Mouse (Mus musculus): Measurements from ENCODE around the gene Unc93b1. TPM values are rescaled to one million over a fixed set of nuclear protein-coding genes. Genes with fewer than 3 reads are reported as not detected.
"Not testable (repeated sequence)": the region's sequence is repeated elsewhere in the genome, so short reads cannot be mapped to it uniquely, and the experiment has no call there.

Gene Unc93b1
- polyA plus RNA-seq, 1 experiment from 2014 or later = 4.6 TPM

- Histone ChIP-seq H3K9me3 (ENCODE audit: control insufficient read depth, low read length) (no peaks in the 10 kb centered on the region), H3K36me3 (ENCODE audit: control insufficient read depth, insufficient read depth, low read length) (no peaks in the 10 kb centered on the region), H3K27me3 (ENCODE audit: control insufficient read depth, insufficient read depth, low read length) (no peaks in the 10 kb centered on the region), H3K4me1 (ENCODE audit: control insufficient read depth, insufficient read depth, low read length) (no peaks in the 10 kb centered on the region), H3K27ac (ENCODE audit: low read depth, low read length) (no peak overlapping the region), H3K9ac (replicated peaks; ENCODE audit: low read depth, low read length) (no peak overlapping the region), H3K4me2 (ENCODE audit: low read depth, low read length) (no peak overlapping the region), H3K4me3 (ENCODE audit: low read depth, low read length) (no peak overlapping the region)
- ATAC-seq (ENCODE audit: low read depth) = no peak
- WGBS = 71% methylated on average over 13 of the region's 14 CpGs
Measured at GRCm38 (mm10) chr19:3948546-3948945, 13.6 kb downstream of the Unc93b1 start.

- Histone ChIP-seq H3K36me3 (ENCODE audit: control insufficient read depth, insufficient read depth, low read length) (no peaks in the 10 kb centered on the region), H3K4me2 (ENCODE audit: low read depth, low read length) (no peak overlapping the region), H3K27me3 (ENCODE audit: control insufficient read depth, insufficient read depth, low read length) (no peaks in the 10 kb centered on the region), H3K27ac (ENCODE audit: low read depth, low read length) (no peak overlapping the region), H3K9me3 (ENCODE audit: control insufficient read depth, low read length) (no peaks in the 10 kb centered on the region), H3K4me3 (ENCODE audit: low read depth, low read length) (no peak overlapping the region), H3K9ac (replicated peaks; ENCODE audit: low read depth, low read length) (no peak overlapping the region), H3K4me1 (ENCODE audit: control insufficient read depth, insufficient read depth, low read length) (no peaks in the 10 kb centered on the region)
- no peak for ATAC-seq (ENCODE audit: low read depth)
- 79% methylated on average over 3 of the region's 3 CpGs for WGBS
Measured at GRCm38 (mm10) chr19:3950331-3950730, 15.3 kb downstream of the Unc93b1 start.

GRCm38 (mm10) chr19:3951461-3951860 is 16.5 kb downstream of the Unc93b1 start:
- Histone ChIP-seq H3K4me2 (ENCODE audit: low read depth, low read length) (no peak overlapping the region), H3K27ac (ENCODE audit: low read depth, low read length) (no peak overlapping the region), H3K9me3 (ENCODE audit: control insufficient read depth, low read length) (no peaks in the 10 kb centered on the region), H3K27me3 (ENCODE audit: control insufficient read depth, insufficient read depth, low read length) (no peaks in the 10 kb centered on the region), H3K9ac (replicated peaks; ENCODE audit: low read depth, low read length) (no peak overlapping the region), H3K36me3 (ENCODE audit: control insufficient read depth, insufficient read depth, low read length) (no peaks in the 10 kb centered on the region), H3K4me1 (ENCODE audit: control insufficient read depth, insufficient read depth, low read length) (no peaks in the 10 kb centered on the region), H3K4me3 (ENCODE audit: low read depth, low read length) (no peak overlapping the region)
- ATAC-seq (ENCODE audit: low read depth) = no peak

DNA sequence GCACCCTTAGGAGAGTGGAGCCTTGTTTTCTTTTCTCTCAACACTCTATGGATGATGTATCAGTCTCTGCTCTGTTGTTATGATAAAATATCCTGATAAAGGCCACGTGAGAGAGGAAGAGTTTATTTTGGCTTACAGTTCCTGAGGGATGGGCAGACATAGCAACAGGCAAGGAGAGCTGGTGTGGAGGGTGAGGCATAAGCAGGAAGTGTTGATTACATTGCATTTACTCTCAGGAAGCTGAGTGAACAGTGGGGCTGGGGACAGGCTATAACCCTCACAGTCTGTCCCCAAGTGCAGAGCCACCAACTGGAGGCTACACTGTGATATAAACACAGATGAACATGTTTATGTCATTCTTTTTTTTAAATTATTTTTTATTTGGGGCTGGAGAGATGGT is 17.1 kb downstream of the Unc93b1 start:
- Histone ChIP-seq H3K4me3 (ENCODE audit: low read depth, low read length) (no peak overlapping the region), H3K9me3 (ENCODE audit: control insufficient read depth, low read length) (no peaks in the 10 kb centered on the region), H3K9ac (replicated peaks; ENCODE audit: low read depth, low read length) (no peak overlapping the region), H3K27me3 (ENCODE audit: control insufficient read depth, insufficient read depth, low read length) (no peaks in the 10 kb centered on the region), H3K4me2 (ENCODE audit: low read depth, low read length) (no peak overlapping the region), H3K27ac (ENCODE audit: low read depth, low read length) (no peak overlapping the region), H3K4me1 (ENCODE audit: control insufficient read depth, insufficient read depth, low read length) (no peaks in the 10 kb centered on the region), H3K36me3 (ENCODE audit: control insufficient read depth, insufficient read depth, low read length) (no peaks in the 10 kb centered on the region)
- no peak for ATAC-seq (ENCODE audit: low read depth)
- 53% methylated on average over 1 of the region's 1 CpGs for WGBS

GRCm38 (mm10) chr19:3955033-3955432 is 20.0 kb downstream of the Unc93b1 start:
- ATAC-seq (ENCODE audit: low read depth) = no peak
- Histone ChIP-seq H3K4me3 (ENCODE audit: low read depth, low read length) (no peak overlapping the region), H3K4me1 (ENCODE audit: control insufficient read depth, insufficient read depth, low read length) (no peaks in the 10 kb centered on the region), H3K9ac (replicated peaks; ENCODE audit: low read depth, low read length) (no peak overlapping the region), H3K9me3 (ENCODE audit: control insufficient read depth, low read length) (no peaks in the 10 kb centered on the region), H3K27ac (ENCODE audit: low read depth, low read length) (no peak overlapping the region), H3K27me3 (ENCODE audit: control insufficient read depth, insufficient read depth, low read length) (no peaks in the 10 kb centered on the region), H3K4me2 (ENCODE audit: low read depth, low read length) (no peak overlapping the region), H3K36me3 (ENCODE audit: control insufficient read depth, insufficient read depth, low read length) (no peaks in the 10 kb centered on the region)
- 77% methylated on average over 3 of the region's 3 CpGs for WGBS

DNA sequence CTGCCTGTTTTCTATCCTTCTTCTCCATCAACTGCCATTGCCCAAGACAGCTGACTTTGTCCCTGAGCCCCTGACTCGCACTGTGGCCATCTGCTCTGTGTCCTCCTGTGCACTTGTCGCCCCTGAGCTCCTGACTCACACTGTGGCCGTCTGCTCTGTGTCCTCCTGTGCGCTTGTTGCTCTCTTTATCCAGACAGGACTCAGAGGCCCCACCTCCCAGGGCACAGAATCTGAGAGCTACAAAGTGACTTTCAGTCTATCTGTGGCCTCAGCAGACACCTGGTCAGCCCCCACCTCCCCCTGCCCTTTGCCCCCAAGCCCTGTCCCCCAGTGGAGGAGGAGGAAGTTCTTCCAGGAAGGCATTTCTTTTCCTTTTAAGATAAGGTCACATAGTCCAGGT is 20.8 kb downstream of the Unc93b1 start:
- Histone ChIP-seq H3K27me3 (ENCODE audit: control insufficient read depth, insufficient read depth, low read length) (no peaks in the 10 kb centered on the region), H3K9ac (replicated peaks; ENCODE audit: low read depth, low read length) (no peak overlapping the region), H3K9me3 (ENCODE audit: control insufficient read depth, low read length) (no peaks in the 10 kb centered on the region), H3K4me1 (ENCODE audit: control insufficient read depth, insufficient read depth, low read length) (no peaks in the 10 kb centered on the region), H3K36me3 (ENCODE audit: control insufficient read depth, insufficient read depth, low read length) (no peaks in the 10 kb centered on the region), H3K4me2 (ENCODE audit: low read depth, low read length) (no peak overlapping the region), H3K27ac (ENCODE audit: low read depth, low read length) (no peak overlapping the region), H3K4me3 (ENCODE audit: low read depth, low read length) (no peak overlapping the region)
- WGBS = 54% methylated on average over 4 of the region's 4 CpGs
- ATAC-seq (ENCODE audit: low read depth) = no peak

DNA sequence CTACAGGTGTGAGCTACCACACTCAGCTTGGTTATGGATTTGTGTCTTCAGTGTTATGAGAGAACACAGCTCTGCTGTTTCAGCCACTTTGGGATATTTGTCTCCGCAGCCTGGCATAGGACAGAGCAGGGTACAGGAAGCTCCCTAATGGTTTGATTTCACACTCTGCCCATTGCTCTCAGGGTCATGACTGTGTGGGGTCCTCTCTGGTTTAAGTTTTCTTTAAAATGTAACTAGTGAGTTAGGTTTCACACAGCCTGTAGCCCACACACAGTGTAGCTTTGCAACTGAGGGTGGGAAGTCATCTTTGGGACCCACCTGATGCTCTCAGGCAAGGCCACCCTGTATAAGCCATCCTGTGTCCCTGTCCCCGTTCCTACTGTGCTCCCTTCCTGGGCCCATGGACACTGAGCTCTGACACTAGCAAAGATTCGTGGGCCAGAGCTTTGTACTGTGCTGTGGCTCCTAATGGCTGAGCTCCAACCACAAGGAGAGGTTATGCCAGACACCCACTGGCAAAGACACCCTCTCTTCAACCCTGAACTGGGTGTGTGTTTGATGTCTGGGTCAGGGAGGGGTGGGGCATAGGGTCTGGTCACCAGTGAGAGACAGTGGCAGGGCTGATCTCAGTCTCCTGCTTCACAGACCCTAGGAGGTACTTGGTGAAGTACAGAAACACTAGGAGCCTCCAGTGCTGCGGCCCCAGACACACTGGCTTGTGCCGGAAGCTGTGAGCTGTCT is 22.5 kb downstream of the Unc93b1 start:
- not testable (repeated sequence) for H3K4me1 ChIP-seq (ENCODE audit: control insufficient read depth, insufficient read depth, low read length); H3K36me3 ChIP-seq (ENCODE audit: control insufficient read depth, insufficient read depth, low read length); H3K4me2 ChIP-seq (ENCODE audit: low read depth, low read length); H3K27ac ChIP-seq (ENCODE audit: low read depth, low read length); H3K9me3 ChIP-seq (ENCODE audit: control insufficient read depth, low read length); H3K4me3 ChIP-seq (ENCODE audit: low read depth, low read length); ATAC-seq (ENCODE audit: low read depth); H3K27me3 ChIP-seq (ENCODE audit: control insufficient read depth, insufficient read depth, low read length); H3K9ac ChIP-seq (replicated peaks; ENCODE audit: low read depth, low read length)
- WGBS = 84% methylated on average over 5 of the region's 5 CpGs

- Histone ChIP-seq H3K4me1 (ENCODE audit: control insufficient read depth, insufficient read depth, low read length) (no peaks in the 10 kb centered on the region), H3K9ac (replicated peaks; ENCODE audit: low read depth, low read length) (no peak within 1 kb of the TSS), H3K4me2 (ENCODE audit: low read depth, low read length) (no peak within 1 kb of the TSS), H3K27ac (ENCODE audit: low read depth, low read length) (no peak within 1 kb of the TSS), H3K9me3 (ENCODE audit: control insufficient read depth, low read length) (no peaks in the 10 kb centered on the region), H3K4me3 (ENCODE audit: low read depth, low read length) (no peak within 1 kb of the TSS), H3K36me3 (ENCODE audit: control insufficient read depth, insufficient read depth, low read length) (no peaks in the 10 kb centered on the region), H3K27me3 (ENCODE audit: control insufficient read depth, insufficient read depth, low read length) (no peaks in the 10 kb centered on the region)
- no peak for ATAC-seq (ENCODE audit: low read depth)
- WGBS = 81% methylated on average over 4 of the region's 4 CpGs
Measured at GRCm38 (mm10) chr19:3958470-3958869, 23.5 kb downstream of the Unc93b1 start, which contains the start of gene Aldh3b3. Gene Aldh3b3, plus strand, starts transcription at chr19:3958645.

GRCm38 (mm10) chr19:3959030-3959429 is 24.0 kb downstream of the Unc93b1 start:
- no peaks in the 10 kb centered on the region for H3K27me3 ChIP-seq (ENCODE audit: control insufficient read depth, insufficient read depth, low read length)
- no peak overlapping the region for H3K27ac ChIP-seq (ENCODE audit: low read depth, low read length)
- no peak overlapping the region for H3K4me2 ChIP-seq (ENCODE audit: low read depth, low read length)
- no peak overlapping the region for H3K4me3 ChIP-seq (ENCODE audit: low read depth, low read length)
- H3K4me1 ChIP-seq (ENCODE audit: control insufficient read depth, insufficient read depth, low read length) = no peaks in the 10 kb centered on the region
- no peak for ATAC-seq (ENCODE audit: low read depth)
- no peaks in the 10 kb centered on the region for H3K36me3 ChIP-seq (ENCODE audit: control insufficient read depth, insufficient read depth, low read length)
- no peaks in the 10 kb centered on the region for H3K9me3 ChIP-seq (ENCODE audit: control insufficient read depth, low read length)
- no peak overlapping the region for H3K9ac ChIP-seq (replicated peaks; ENCODE audit: low read depth, low read length)
